Mouse (Mus musculus) cortical plate, adult 2 months (tissue): ENCODE results near the gene Urad. TPM values are rescaled to one million over a fixed set of nuclear protein-coding genes. Genes with fewer than 3 reads are reported as not detected.

Experiments
- H3K27ac ChIP-seq: fragments of 200-500 bp; 2 replicates; pipeline ENCODE4 v1.5.1; 2012; ENCODE audit warnings: low read length, control low read depth, inconsistent platforms; ENCODE audit not compliant: insufficient read depth
- H3K4me1 ChIP-seq: fragments of 200-500 bp; 2 replicates; pipeline ENCODE4 v1.6.1; 2011; ENCODE audit warnings: low read length; ENCODE audit not compliant: control insufficient read depth, insufficient read depth
- H3K4me3 ChIP-seq: fragments of 200-500 bp; 2 replicates; pipeline ENCODE4 v1.5.1; 2011; ENCODE audit warnings: mild to moderate bottlenecking, low read length, control low read depth; ENCODE audit not compliant: insufficient read depth
- CTCF ChIP-seq: fragments of 200-500 bp; IDR thresholded peaks from 2 replicates; pipeline ENCODE4 v1.5.1; 2011; ENCODE audit warnings: mild to moderate bottlenecking, control low read depth, low read length; ENCODE audit not compliant: insufficient read depth; ENCODE audit errors: extremely low read depth
- POLR2A ChIP-seq: fragments of 200-500 bp; IDR thresholded peaks from 2 replicates; pipeline ENCODE4 v1.6.1; 2011; ENCODE audit warnings: mild to moderate bottlenecking, low read length, control low read depth; ENCODE audit not compliant: insufficient read depth; ENCODE audit errors: extremely low read depth
- polyA plus RNA-seq: library from polyadenylated mRNA; depleted of rRNA; stranded (reverse); fragments of >200 nt; gene quantifications from 2 replicates; pipeline ENCODE4 v1.2.3, GENCODE M21; 2012

The Urad gene
- polyA plus RNA-seq, 1 experiment: not detected

GRCm38 (mm10) chr5:147331547-147331946 lies 9.3 kb upstream of the Urad start:
- TF ChIP-seq POLR2A (no peak), CTCF (peak; percentile 69)
- Histone ChIP-seq H3K27ac (no peak overlapping the region), H3K4me3 (no peak overlapping the region), H3K4me1 (0 out of 2 replicates have a peak, but pooled peaks cover 1% of the 10 kb centered on the region)

- no peak overlapping the region for H3K27ac ChIP-seq
- no peak overlapping the region for H3K4me3 ChIP-seq
- TF ChIP-seq POLR2A: no peak
- TF ChIP-seq CTCF: no peak
- 0 out of 2 replicates have a peak, but pooled peaks cover 1% of the 10 kb centered on the region for H3K4me1 ChIP-seq
These were observed 7.7 kb upstream of the Urad start for GRCm38 (mm10) chr5:147329946-147330345.

GRCm38 (mm10) chr5:147327636-147328035 lies 5.4 kb upstream of the Urad start:
- Histone ChIP-seq H3K4me1 (0 out of 2 replicates have a peak, but pooled peaks cover under 1% of the 10 kb centered on the region), H3K4me3 (no peak overlapping the region), H3K27ac (no peak overlapping the region)
- TF ChIP-seq CTCF (no peak), POLR2A (no peak)

- no peak overlapping the region for H3K27ac ChIP-seq
These were observed 3.7 kb upstream of the Urad start for GRCm38 (mm10) chr5:147325931-147326330.

GRCm38 (mm10) chr5:147323237-147323917 lies 1.1 kb upstream of the Urad start:
- H3K27ac ChIP-seq: no peak overlapping the region
- no peak overlapping the region for H3K4me3 ChIP-seq
- TF ChIP-seq CTCF (peak; percentile 76), POLR2A (no peak)
- no peaks in the 10 kb centered on the region for H3K4me1 ChIP-seq

More at GRCm38 (mm10) chr5:147325931-147326330, 3.7 kb upstream of the Urad start:
- H3K4me1 ChIP-seq: no peaks in the 10 kb centered on the region
- no peak for TF ChIP-seq POLR2A
- TF ChIP-seq CTCF: no peak
- H3K4me3 ChIP-seq: no peak overlapping the region

- TF ChIP-seq POLR2A (no peak), CTCF (peak; percentile 88)
- H3K4me1 ChIP-seq: no peaks in the 10 kb centered on the region
- no peak overlapping the region for H3K27ac ChIP-seq
- no peak overlapping the region for H3K4me3 ChIP-seq
These were observed 2.6 kb downstream of the Urad start for GRCm38 (mm10) chr5:147319653-147320052.

GRCm38 (mm10) chr5:147317991-147318390 lies 4.2 kb downstream of the Urad start:
- H3K27ac ChIP-seq: no peak overlapping the region
- TF ChIP-seq POLR2A (no peak), CTCF (no peak)
- no peaks in the 10 kb centered on the region for H3K4me1 ChIP-seq
- no peak overlapping the region for H3K4me3 ChIP-seq

- Histone ChIP-seq H3K4me3 (no peak overlapping the region), H3K4me1 (no peaks in the 10 kb centered on the region), H3K27ac (no peak overlapping the region)
- TF ChIP-seq POLR2A: no peak
- TF ChIP-seq CTCF: no peak
These were observed 4.9 kb downstream of the Urad start for GRCm38 (mm10) chr5:147317321-147317720.

- Histone ChIP-seq H3K4me1 (no peaks in the 10 kb centered on the region), H3K27ac (no peak overlapping the region), H3K4me3 (no peak overlapping the region)
- no peak for TF ChIP-seq CTCF
- no peak for TF ChIP-seq POLR2A
These were observed 6.7 kb downstream of the Urad start for GRCm38 (mm10) chr5:147315432-147316075.

GRCm38 (mm10) chr5:147314646-147315431 lies 7.4 kb downstream of the Urad start:
- TF ChIP-seq CTCF (no peak), POLR2A (no peak)
- Histone ChIP-seq H3K27ac (no peak overlapping the region), H3K4me3 (no peak overlapping the region), H3K4me1 (no peaks in the 10 kb centered on the region)
